Mouse (Mus musculus) spleen, adult 12 weeks (tissue): ENCODE data around the gene Pbx1.
"Not testable (repeated sequence)": the region's sequence is repeated elsewhere in the genome, so short reads cannot be mapped to it uniquely, and the experiment has no call there.

Experiments used
- DNase-seq: peaks from one replicate; pipeline ENCODE4 v3.0.0; 2022; ENCODE audit warnings: low spot score

Gene Pbx1

GRCm38 (mm10) chr1:168432232-168432280, at the start of gene Pbx1:
Gene Pbx1 (minus strand): TSS chr1:168432270.
- DNase-seq = not testable (repeated sequence)

DNA sequence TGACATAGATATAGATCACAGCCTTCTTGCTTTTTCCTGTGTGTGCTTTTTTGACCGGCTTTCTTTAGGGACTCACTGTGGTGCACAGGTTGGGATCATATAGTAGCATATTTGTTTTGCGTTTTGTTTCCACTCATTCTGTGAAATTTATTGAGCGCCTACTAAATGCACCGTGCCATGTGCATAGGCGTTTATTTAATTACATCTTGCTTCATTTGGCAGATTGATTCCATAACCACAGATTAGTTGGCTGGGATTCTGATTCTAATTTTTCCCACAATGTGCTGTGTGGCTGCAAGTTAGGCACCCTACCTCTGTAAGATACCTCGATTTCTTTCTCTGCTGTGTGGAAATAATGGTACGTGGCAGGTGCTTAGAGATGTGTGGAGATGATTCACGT, 47.6 kb upstream of the Pbx1 start:
- no peak for DNase-seq

GRCm38 (mm10) chr1:168478829-168479228, 46.8 kb upstream of the Pbx1 start:
- DNase-seq = no peak

GRCm38 (mm10) chr1:168476917-168477316, 44.8 kb upstream of the Pbx1 start:
- no peak for DNase-seq

DNA sequence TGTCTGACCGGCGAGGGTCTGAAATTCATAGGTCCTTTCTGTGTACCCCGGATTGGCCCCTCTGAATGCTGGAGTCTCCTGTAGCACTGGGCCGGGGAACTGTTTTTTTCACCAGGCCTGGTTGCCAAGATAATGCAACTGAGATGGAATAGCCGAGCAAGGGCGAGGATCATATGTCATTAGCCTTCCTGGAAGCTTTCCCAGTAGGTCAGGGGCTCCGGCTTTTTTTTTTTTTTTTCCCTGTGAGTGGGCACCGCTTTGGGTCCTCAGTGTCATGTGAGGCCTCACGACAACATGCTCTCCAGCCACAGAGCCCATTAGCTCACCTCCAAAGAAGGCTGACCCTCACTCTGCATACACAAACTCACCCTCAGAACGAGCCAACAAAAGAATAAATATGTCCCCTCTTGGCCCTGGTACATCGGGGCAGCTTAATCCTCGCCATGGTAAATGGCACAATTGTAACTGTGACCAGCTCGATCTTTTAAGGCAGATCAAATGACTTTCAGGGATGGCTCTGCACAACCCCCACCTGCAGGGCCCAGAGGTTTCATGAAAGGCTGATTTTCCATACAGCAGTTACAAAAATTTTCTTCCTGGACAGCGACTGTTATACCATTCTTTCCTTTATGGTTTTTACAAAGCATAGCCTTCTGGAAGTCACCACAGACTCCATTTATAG, 44.3 kb upstream of the Pbx1 start:
- no peak for DNase-seq

DNA sequence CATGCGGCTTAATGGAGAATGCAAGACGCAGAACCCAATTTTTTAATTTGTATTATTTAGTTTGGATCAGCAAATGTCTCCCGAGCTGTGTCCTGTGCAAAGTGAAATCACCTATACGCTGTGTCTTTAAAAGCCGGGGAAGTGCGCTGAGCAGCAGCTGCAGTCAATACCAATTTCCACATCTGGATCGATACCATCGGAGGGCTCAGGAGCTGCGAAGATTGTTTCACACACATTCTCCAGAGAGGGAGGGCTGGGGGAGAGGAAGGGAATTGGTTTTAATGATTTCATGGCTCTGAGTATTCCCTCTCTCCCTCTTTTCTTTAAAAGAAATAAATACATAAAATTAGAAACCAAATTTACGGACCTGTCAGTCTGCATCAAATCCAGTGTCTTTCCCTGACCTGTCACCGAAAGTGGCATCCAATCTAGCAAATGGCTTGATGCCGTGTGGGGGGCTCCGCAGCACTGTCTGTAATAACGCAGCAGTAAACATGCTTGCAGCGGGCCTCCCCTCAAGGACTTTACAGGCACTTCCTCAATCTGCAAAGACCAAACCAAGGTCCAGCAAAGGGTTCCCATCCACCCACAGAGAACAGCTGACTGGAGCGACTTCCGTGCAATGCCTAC, 43.6 kb upstream of the Pbx1 start:
- DNase-seq = no peak

DNA sequence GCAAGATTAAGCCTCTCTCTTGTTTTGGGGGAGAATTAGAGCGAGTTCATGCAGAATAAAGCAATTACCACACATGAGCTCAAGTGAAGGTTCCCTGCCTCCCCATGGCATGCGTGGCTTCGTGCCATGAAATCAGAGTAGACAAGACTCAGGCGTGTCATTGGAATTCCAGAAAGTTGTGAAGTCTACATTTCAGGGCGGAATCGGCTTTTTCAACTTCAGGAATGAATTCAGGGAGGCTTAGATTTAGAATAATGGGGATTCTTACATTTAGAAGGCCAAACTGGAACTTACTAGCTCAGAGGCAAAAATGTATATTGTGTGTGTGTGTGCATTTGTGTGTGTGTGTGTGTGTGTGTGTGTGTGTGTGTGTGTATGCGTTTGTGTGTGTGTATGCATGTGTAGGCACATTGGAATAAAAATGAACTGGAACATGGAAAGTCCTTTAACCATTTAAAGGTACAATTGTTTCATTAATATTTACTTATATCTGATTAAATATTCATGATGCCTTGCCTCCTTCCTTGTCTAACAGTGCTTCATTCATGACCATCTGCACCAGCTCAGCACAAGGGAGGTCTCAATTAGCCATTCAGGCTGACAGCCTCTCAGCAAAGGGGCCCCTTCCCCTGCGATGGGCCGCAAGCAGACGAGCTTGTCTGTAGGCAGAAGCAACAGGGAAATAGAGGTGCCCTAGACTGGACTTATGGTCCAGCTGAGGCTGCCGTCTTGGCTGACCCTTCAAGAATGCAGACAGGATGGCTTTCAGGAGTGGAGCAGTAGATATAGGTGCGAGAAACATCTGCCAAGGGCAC, 41.4 kb upstream of the Pbx1 start:
- no peak for DNase-seq

GRCm38 (mm10) chr1:168472545-168473254, 40.6 kb upstream of the Pbx1 start:
- DNase-seq = no peak

DNA sequence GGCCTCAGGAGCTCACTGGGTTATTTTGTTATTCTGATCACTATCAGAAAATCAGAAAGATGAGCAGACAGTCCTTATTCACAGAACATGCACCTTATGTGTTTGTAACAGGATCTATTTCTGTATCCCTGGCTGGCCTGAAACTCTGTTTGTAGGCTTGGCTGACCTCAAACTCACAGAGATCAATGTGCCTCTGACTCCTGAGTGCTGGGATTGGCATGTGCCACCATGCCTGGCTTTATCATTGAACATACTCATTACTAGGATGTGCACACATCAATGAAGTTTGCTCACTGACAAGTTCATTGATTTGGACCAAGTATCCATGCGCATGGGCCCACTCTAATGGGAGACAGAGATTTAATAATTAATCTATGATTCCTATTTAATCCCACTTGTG, 27.4 kb upstream of the Pbx1 start:
- no peak for DNase-seq

DNA sequence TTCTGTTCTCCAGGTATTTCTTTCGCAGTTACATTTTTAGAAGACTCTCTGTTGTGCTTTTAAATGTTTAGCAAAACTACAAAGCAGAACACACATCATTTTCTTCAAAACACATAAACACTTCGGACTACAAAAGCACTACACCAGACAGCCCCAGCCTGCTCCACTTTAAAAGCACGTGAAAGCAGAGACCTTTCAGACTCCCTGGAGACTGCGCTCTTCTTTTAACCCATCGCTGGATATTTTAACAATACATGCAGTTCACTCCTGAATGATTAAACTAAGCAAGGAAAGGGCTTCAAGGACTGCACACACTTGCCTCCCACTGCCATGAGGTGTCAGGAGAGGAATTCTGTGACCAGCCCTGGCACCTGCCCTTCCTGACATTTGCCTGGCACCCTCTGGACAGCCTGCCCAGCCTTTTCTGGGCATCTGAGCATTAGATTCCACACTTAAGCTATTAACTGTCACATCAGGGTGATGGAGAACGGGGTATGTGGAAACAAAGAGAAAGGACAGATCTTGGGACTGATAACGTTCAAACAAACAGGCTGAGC, 25.2 kb upstream of the Pbx1 start:
- DNase-seq = no peak

- DNase-seq = no peak
Measured at GRCm38 (mm10) chr1:168455178-168455577, 23.1 kb upstream of the Pbx1 start.

DNA sequence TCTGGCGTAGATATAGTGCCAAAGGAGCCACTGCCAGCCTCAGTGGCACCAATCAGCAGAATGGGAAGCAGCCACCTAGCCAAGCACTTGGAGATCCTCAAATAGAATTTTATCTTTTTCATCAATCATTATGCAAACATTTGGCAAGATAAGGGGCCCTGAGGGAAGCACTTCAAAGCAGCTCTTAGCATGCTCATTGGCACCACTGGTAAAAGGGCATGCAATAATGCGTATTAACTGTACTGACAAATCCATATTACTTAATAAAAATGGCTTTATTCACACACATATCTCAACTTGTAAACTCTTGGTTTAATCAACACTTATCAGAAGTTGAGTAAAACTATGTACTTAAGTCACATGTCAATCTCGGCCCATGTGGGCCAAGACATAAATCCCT, 1.6 kb upstream of the Pbx1 start:
- no peak for DNase-seq

GRCm38 (mm10) chr1:168432281-168432725, 233 bp upstream of the Pbx1 start:
- peak; percentile 66 for DNase-seq

- peak; percentile 6 for DNase-seq
Measured at GRCm38 (mm10) chr1:168431711-168432231, 299 bp downstream of the Pbx1 start.

GRCm38 (mm10) chr1:168430868-168431710, 981 bp downstream of the Pbx1 start:
- DNase-seq = no peak

GRCm38 (mm10) chr1:168429856-168430644, 2.0 kb downstream of the Pbx1 start:
- no peak for DNase-seq

- no peak for DNase-seq
Measured at GRCm38 (mm10) chr1:168429406-168429805, 2.7 kb downstream of the Pbx1 start.

- DNase-seq = no peak
Measured at GRCm38 (mm10) chr1:168428255-168428654, 3.8 kb downstream of the Pbx1 start.

DNA sequence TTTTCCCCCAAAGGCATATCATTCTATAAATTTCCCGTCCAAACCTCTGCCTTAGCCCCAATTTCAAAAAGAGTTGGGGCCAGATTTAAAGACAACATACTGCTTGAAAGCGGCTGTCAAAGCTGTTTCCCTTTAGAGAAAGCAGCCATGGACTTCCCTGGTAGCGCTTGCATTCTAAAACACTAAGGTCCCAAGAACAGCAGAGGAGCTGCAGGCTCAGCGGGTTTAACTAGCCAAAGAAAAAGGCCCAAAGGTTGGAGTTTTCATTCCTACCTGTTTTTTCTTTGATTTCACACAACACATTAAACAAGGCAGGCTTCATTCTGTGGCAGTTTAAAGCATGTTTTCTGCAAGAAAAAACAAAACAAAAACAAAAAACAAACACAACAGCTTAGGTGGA, 4.5 kb downstream of the Pbx1 start:
- no peak for DNase-seq

DNA sequence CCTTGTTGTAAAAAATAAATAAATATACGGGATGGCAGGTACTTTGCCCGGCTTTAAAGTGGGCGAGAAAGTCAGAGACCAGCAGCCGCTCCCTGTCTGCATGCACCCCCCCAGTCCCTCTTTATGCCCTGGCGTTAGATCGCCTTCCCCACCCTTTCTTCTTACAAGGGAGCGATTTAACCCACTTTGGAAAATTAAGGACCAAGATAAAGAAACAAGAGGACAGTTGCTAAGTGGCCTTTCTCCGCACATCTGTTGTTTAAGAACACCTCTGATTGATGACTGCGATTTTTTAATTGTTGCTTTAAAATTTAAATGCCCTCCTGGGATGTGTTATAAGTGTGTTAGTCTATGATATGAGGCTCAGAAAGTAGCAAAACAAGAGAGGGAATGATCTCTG, 5.2 kb downstream of the Pbx1 start:
- DNase-seq = no peak

- DNase-seq = no peak
Measured at GRCm38 (mm10) chr1:168426281-168426680, 5.8 kb downstream of the Pbx1 start.
